Mouse (Mus musculus) kidney, adult 2 months (tissue): Measurements from ENCODE around the gene Aurka.

Source experiments
- CTCF ChIP-seq: fragments of 200-500 bp; conservative IDR thresholded peaks from 2 replicates; pipeline ENCODE4 v1.5.1; 2011; ENCODE audit warnings: low read depth, mild to moderate bottlenecking, control low read depth, low read length, moderate library complexity, mixed read lengths; ENCODE audit not compliant: insufficient read depth, insufficient read length
- POLR2A ChIP-seq: fragments of 200-500 bp; IDR thresholded peaks from one replicate; pipeline ENCODE4 v1.6.1; 2011; ENCODE audit warnings: low read depth, low read length, control low read depth

DNA sequence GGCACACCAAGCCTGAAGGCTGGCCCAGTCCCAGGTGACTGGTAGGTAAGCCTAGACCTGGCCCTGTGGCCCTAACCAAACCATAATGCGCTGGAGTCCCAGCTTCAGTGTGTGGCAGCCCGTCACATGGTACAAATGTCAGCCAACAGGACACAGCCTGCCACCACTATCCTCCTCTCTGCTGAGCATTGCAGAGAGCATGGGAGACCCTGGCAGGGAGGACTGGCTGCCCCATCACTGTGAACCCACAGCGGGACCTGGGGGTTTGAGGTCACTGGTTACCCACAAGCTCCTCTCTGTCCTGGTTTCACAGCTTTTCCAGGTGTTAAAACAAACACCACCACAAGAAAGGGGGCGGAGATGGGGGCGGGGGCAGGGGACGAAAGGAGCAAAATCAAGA is 20.0 kb upstream of the Aurka start:
- TF ChIP-seq CTCF (no peak), POLR2A (no peak)
